Mouse (Mus musculus): ENCODE results near the gene Pip4k2c.

The Pip4k2c gene

DNA sequence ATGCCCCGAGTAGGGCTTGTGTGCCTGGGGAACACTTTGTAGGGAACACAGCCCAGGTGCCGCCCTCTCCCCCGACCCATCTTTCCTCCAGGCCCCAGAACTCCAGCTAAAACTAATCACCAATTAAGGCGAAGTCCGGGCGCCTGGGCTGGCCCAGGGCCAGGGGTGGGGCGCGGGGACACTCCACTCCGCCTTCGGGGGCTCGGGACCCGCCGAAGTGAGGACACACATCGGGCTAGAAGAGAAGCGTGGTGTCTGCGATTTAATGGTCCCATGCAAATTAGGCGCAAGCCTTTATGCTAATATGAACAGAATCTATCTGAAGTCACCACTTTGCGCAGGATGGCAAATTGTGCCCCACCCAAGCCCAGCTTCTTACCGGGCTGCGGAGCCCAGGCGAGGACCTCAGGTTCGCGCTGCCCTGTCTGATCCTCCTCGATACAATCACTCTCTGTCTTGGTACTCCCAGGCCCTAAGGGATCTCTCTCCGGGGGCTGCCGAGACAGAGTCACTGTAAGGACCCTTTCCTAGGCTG lies 22.2 kb downstream of the Pip4k2c start:
- in situ Hi-C loops (cut with MboI, MseI), result no loop called here

DNA sequence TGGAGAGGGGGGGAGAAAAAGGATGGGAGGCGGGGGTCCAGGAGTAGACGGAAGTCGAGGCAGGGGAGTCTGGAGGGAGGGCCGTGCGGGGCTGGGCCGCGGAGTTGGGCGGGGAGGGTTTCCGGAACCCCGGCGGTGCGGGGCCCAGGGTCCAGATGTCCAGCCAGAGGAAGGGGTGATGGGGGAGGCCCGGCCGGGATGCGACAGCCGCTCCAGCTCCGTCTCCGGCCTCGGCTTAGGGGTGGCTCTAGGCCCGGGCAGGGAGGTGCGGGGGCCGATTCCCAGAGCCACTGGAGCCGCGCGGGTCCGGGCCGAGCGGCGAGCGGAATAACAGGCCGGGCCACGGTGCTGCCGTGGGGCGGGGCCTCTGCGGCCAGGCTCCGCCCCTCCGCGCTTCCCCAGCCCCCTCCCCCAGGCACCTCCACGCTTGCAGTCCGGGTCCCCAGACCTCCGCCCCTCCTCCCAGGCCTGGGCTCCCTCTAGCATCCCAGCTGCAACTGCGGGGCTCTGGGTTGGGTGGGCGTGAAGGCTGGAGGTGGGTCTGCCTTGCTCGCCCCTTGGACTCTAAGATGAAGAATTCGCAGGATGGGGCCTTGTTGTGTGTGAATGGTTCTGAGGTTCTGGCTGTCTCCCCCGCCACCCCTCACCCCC lies 22.8 kb downstream of the Pip4k2c start:
- in situ Hi-C loops (cut with MboI, MseI), result no loop called here

DNA sequence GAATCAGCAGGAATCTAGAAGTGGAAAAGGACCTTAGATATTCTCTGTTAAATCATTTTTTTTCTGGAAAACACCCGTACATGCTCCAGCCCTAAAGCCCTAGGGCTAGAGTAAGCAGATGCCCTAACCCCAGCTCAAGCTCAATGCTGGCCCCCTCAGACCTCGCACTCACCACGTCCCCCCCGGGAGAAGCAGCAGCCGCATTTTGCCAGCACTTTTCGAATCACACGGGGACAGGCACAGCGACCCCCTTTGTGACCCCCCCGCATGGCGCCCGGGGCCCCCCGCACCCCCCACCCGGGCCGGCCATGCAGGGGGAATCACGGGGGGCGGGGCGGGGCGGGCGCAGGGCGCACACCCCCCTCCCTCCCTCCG lies 23.3 kb downstream of the Pip4k2c start:
- in situ Hi-C loops (cut with MboI, MseI), result no loop called here

DNA sequence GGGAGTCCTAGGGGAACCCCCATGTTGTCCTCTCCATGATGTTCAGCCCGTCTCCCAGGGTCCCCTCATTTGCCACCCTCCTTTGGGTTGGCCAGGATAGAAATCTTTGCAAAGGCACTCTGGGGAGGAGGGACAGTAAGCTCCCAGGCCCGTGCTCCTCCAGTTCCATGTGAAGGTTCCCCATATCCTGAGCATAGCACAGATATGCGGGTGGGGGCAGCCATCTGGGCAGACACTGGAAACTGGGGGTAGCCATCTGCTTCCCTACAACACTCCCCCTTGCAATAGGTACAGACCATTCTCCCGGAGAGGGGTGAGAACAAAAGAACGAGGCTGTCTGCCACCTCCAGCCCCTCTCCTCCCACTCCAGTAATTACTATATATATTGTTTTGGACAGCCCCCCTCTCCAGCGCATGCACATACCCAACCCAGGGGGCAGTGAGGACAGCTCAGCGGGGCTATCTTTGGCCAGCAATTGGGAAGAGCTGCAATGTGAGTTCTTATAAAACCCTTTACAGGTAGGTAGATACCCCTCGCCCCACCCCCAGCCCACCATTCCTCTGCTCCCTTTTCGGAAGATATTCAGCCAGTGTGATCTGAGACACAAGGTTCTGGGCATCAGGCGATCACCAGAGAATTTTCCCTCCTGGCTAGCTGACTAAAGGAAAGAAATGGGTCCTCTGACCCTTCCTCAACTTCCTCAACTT lies 23.9 kb downstream of the Pip4k2c start:
- in situ Hi-C loops (cut with MboI, MseI), result no loop called here

DNA sequence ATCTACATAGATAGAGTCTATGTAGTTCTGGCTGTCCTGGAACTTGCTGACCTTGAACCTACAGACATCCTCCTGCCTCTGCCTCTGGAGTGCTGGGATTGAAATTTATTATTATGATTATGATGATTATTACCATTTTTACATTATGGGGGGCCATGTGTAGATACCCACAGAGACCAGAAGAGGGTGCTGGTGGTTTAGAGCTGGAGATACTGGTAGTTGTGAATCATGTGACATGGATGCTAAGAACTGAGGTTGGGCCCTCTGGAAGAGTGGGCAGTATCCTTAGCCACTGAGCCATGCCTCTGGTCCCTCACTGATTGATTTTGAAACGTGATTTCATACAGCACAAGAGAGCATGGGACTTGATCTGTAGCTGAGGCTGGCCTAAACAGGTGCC lies 24.9 kb downstream of the Pip4k2c start:
- in situ Hi-C loops (cut with MboI, MseI), result no loop called here

DNA sequence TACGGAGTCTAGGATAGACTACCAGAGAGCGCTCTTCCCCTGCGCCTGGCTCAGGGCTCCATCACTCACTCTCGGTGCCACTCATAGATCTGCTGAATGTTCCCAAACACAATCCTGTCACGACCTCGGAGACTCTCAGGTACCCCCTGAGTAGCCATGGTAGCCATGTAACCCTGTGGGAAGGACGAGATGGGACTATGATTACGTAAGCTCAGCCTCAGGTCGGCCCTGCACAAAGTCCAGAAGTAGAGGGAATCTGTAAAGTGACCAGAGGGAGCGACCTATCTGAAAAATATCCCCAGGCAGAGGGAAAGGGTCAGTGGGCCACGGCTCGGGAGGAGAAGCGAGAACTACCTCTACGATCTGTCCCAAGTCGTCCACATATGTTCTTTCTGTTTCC lies 25.9 kb downstream of the Pip4k2c start:
- in situ Hi-C loops (cut with MboI, MseI), result no loop called here

DNA sequence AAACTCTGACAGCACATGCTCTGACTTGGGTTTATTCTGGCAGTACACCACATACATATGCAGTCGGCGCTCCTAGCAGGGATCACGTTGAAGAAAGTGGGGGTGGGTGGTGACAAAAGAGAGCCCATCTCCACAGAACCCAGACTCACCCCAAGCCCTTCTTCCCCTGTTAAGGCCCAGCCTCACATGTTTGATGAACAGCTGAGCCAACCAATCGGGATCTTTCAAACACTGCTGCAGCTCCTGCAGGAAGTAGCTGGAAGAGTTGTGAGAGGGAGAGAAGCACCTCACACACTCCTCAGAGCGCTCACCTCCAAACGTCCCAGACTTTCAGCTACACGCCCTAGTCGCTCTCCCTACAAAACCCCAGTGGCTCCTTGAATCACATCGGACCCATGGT lies 26.3 kb downstream of the Pip4k2c start:
- in situ Hi-C loops (cut with MboI, MseI), result no loop called here

DNA sequence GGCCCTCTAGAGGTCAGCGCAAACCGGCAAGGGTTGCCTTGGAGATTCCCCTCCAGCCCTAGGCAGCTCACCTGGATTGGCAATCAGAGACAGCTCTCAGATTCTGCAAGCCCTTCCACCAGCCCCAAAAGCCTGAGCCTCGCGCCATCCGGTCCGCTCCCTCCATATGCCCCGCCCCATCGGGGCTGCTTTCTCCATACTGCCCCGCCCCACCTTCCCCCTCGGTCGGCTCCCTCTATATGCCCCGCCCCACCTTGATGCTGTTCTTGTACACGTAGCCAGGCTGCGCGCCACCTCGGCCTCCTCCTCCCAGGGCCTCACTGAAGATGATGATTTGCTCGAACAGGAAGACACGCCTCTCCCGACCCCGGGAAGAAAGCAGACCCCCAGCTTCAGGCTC lies 27.6 kb downstream of the Pip4k2c start:
- in situ Hi-C loops (cut with MboI, MseI), result no loop called here

DNA sequence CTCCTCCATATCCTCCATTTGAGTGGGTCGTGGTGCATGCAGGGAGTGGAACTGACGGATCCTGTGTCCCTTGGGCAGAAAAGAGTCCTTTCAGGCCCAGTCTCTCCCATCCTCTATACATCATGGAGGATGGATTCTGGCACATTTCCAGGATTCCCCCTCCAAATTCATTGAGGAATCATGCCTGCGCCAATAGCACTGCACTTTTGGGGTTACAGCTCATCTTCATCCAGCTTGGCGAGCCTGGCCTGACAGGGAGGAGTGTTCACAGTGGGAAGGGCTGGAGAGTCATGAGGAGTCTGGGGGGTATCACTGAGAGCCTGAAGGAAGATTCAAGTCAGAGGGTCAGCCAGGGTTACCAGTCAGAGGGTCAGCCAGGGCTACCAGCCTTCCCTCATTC lies 28.8 kb downstream of the Pip4k2c start:
- in situ Hi-C loops (cut with MboI, MseI), result no loop called here

DNA sequence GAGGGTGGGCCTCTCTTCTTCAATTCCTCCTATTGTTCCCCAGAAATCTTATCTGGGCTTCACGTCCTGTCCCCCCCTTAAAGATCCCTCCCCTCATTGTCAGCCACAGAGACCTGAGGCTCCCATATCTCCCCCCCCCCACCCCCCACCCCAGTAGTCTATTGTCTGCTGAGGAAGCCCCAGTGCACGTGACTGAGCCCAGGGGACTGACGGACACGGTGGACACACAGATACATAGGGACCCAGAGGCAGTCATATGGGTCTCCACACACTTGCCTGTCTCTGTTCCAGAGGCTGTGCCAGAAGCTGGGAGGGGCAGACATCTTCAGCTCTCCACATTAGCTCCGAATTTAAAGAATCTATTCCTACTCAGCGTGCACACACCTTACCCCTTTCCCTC lies 29.8 kb downstream of the Pip4k2c start:
- in situ Hi-C loops (cut with MboI, MseI), result no loop called here

DNA sequence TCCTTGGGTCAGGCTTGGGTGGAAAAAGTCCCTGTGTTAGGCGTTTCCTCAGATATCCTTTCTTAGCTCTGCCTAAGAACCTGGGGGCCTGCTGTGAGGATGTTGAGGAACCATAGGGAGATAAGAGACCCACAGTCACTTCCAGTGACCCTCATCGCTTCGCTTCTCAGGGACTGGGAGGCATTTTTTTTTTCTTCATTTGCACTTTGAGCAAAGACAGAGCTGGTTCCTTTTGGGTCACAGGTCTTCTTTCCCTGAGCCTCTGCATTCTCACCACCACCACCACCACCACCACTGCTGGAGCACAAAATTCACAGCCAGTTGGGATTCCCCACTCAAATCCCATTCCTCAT lies 30.7 kb downstream of the Pip4k2c start:
- in situ Hi-C loops (cut with MboI, MseI), result no loop called here

DNA sequence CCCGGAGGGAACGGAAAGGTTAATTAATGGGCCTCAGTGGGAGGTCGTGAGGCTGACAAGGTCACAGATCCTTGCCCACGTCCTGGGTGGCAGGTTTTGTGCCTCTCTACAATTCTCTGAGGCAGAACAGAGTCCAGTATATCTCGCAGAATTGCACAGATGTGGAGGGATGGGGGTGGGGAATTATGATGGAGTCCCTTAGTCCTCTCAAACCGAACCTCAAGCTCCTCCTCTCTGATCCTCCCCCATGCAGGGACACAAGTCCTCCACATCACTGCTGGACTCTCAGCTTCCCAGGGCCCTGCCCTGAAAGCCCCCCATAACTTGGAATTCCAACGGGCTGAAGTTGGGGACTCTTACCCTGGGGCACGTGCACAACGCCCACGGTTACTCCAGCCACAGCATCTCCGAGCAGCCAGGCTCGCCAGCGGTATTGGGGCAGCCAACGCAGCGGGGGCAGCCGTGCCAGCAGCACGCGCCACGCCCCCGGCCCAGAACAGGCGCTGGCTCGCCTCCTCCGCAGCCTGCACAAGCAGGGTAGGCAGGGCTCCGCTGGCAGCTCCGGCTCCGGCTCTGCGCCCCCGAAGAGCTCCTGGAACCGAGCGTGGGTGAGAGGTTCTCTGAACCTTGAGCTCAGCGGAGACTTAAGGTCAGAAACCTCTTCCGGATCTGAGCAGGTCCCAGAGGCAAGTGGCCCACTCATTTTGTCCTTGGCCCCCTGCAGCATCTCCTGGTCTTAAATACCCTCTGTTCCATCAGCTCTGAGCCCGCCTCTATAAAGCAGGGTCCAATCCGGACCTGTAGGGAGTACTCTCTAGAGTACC lies 31.3 kb downstream of the Pip4k2c start, which contains the start of gene Slc26a10:
TSS of gene Slc26a10 (minus strand) at position 775 of the 824 bp plus-strand sequence.
- in situ Hi-C loops (cut with MboI, MseI), result loop anchor here (5.0 kb wide), 1 partner anchor 103 kb away; the partner anchor contains the start of gene Agap2

DNA sequence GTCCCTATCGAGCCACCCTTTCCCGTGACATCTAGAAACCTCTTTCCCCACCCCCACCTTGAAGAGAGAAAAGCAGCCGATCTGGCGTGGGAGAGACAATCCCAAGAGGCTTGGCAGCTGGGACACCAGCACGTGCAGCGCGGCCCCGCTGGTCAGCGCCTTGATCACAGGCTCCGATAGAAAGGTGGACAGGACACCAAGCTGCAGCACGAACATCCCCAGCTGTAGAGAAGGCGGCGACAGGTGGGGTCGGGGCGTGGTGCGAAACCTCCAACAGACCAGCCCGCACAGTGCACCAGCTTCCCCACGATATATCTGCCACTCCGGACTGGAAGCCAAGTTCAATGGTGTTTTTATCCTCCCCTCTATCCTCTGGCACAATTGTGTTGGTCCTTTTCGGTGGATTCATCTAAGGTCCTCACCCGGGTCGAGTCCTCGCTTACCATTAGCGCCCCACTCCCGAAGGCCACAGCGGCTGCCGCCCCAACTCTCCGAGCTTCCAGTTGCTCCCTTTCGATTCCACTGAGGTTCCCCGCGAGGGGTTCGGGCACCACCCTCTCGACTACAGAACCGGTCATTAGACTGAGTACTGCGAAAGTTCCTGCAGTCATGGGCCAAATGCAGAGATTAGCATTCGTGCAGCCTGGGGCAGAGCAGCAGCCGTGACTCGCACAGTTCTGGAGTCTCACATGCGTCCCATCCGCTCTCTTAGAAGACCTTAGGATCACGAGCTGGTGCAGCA lies 32.9 kb downstream of the Pip4k2c start:
- in situ Hi-C loops (cut with MboI, MseI), result loop anchor here (5.0 kb wide), 1 partner anchor 101 kb away; the partner anchor contains the start of gene Agap2

DNA sequence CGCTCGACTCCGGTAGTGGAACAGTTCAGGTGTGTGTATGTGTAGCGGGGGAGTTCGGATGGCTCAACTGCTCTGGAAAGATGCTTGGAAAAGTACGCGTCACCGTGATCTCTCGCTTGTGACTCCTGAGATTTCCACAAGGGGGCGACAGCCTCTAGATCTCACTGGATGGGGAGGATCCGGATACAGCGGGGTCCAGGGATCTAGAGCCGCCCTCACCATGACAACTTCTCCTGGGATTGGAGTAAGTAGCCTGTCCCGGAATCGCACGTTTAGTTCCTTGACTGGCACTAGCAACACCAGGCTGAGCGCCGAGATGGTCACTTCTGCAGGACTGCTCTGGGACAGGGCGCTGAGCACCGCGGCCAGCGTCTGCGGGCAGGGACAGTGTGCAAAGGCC lies 33.7 kb downstream of the Pip4k2c start:
- in situ Hi-C loops (cut with MboI, MseI), result loop anchor here (5.0 kb wide), 1 partner anchor 100 kb away; the partner anchor contains the start of gene Agap2

DNA sequence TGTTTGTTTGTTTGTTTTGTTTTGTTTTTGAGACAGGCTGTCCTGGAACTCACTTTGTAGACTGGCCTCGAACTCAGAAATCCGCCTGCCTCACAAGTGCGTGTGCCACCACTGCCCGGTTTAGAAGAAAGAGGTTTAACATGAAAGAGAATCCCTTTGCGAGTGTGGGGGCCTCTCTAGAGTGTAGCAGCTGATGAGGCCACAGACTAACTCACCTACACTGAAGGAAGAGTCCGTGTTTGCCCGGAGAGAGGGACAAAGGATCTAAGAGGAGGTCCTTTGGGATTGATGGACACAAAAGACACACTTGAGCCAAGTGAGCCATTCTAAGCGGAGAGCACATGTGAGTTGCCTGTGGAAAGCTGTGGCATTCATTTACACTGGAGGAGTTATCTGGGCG lies 34.1 kb downstream of the Pip4k2c start:
- in situ Hi-C loops (cut with MboI, MseI), result loop anchor here (5.0 kb wide), 1 partner anchor 100 kb away; the partner anchor contains the start of gene Agap2

DNA sequence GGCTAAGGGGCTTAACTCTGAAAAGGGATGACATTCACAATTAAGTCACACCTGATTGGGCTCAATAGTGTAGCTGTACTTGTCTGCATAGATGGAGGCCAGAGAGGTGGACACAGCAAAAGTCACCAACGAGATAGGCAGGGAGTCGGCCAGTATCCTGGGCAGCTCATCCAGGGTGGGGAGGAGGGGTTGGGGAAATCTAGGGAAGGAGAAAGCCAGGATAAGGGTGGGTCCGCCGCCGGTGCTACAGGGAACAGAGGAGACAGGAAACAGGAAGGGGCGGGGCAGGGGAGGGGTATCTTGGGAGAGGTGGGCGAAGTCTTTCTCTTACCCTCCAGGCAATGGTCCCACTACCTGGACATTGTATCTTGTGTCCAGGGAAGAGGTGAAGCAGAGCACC lies 34.6 kb downstream of the Pip4k2c start:
- in situ Hi-C loops (cut with MboI, MseI), result loop anchor here (5.0 kb wide), 1 partner anchor 99 kb away; the partner anchor contains the start of gene Agap2

DNA sequence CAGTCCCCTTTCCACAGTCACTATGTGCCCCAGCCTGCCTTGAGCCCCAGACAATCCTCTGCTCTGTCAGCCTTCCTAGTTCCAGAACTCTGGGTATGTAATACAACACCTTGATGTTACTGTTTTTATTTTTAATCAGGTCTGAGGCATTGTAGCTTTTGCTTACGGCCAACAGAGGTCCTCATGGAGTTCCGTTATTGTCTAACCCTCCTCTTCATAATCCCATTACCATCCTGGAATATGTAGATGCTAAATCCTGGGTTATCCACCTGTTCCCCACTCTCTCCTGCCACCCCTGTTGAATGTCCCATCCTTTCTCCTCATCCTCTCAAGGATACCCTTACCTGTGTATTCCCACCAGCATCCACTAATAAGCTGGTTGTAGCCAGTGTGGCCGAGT lies 35.2 kb downstream of the Pip4k2c start:
- in situ Hi-C loops (cut with MboI, MseI), result loop anchor here (5.0 kb wide), 1 partner anchor 99 kb away; the partner anchor contains the start of gene Agap2

DNA sequence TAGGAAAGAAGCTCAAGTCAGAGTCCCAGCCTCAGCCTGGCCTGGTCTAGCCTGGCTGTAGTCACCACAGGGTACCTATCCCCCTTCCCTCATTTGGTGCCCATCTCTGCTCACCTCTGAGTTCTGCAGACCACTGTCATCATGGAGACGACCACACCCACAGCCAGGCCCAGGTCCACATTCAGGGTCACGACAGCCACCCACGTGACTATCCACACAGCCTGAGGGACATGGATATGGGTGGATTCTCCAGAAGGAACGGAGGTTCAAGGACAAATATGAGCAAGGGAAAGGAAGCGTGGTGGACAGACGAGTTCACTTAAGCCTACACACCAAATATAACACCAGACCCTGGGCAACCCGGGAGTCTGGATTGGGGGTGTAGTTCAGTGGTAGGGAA lies 37.2 kb downstream of the Pip4k2c start:
- in situ Hi-C loops (cut with MboI, MseI), result loop anchor here (5.0 kb wide), 1 partner anchor 57 kb away; no protein-coding TSS in a partner anchor

DNA sequence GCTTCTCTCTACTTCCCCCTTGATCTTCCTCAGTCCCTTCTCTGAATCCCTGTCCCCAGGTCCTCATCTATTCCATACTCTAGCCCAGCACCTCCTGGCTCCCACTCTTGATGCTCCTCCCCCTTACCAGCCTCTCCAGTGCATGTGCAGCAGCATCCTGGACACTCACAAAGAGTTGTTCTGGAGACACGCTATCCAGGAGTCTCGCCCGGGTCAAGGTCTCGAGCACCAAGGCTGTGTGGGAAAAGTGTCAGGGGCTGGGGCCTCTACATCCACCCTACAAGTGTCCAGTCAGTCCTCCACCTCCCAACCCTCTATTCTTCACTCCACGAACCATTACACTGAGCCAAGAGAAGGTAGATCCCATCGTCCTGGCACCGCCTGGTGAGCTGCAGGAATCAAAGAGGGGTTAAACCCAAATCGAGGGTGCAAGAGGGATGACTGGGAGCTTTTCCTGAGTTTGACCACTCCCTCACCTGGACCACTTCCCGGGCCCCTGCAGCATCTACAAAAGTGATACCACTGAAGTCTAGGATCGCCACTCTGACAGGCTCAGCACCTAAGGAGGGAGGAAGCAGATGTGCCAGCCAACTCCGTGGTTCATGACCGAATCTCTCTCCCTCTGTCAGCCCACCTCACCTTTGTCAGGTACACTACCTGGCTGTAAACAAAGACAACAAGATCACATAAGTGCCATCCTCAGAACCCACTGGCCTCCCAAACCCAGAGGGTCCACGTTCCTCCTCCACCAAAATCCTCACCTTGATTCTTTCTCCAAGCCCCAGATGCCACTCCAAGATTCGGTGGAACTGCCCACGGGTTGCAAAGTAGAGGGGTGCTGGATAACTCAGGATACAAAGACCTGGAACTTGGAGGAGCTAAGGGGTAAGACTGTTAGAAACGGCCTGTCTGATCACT lies 38.0 kb downstream of the Pip4k2c start:
- in situ Hi-C loops (cut with MboI, MseI), result loop anchor here (5.0 kb wide), 1 partner anchor 56 kb away; no protein-coding TSS in a partner anchor

DNA sequence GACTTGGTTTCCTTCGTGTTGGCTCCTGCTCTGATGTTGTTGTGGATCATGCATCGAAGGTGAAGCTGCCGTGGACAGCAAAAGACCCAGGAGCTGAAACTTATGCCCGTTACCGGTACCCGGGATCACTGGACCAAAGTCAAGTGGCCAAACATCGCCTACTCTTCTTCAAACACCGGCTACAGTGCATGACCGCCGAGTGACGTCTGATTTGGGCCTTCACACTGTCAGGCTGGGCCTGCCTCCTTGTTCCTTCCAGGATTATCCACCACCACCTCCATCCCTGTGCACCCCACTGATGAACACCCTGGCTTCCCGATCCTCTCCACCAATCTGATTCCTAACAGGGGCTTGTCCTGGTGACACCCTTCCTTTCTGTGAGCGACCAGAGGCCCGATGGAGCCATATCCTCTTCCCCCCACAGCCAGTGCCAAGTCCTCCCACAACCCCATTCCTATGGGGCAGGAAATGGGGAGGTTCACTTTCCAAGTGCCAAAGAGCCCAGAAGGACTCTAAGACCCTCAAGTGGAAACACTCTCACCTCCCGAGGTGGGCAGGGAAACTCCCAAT lies 39.7 kb downstream of the Pip4k2c start:
- in situ Hi-C loops (cut with MboI, MseI), result loop anchor here (5.0 kb wide), 1 partner anchor 54 kb away; no protein-coding TSS in a partner anchor
